Mouse (Mus musculus) heart, postnatal 10 days (tissue): ENCODE measurements around the gene Nsl1. TPM values are rescaled to one million over a fixed set of nuclear protein-coding genes. Genes with fewer than 3 reads are reported as not detected.
"Not testable (repeated sequence)": the region's sequence is repeated elsewhere in the genome, so short reads cannot be mapped to it uniquely, and the experiment has no call there.

Experiments
- DNase-seq, 2 experiments: peaks; one replicate each; pipeline ENCODE4 v3.0.0; 2021
- intact Hi-C: fragments of 180-260 bp; cut with DNase I; formaldehyde crosslinking; loops from one replicate; pipeline ENCODE4 v1.15.1; 2025
- total RNA-seq, 2 experiments: library from RNA; stranded (reverse); gene quantifications; 2 replicates each; pipeline ENCODE4 v1.2.3; 2021

Nsl1 gene
- 1 to 10 TPM; 2.3 to 2.7 TPM for total RNA-seq

GRCm38 (mm10) chr1:191062781-191063485 is at the start of gene Nsl1, which contains the start of gene Tatdn3:
TSS of gene Nsl1 (plus strand) at chr1:191063012.
TSS of gene Tatdn3 (minus strand) at chr1:191062932.
- intact Hi-C loops: loop anchor here (1.0 kb wide), 1 partner anchor 36 kb away; no protein-coding TSS in a partner anchor
- peak; percentile 94 to 96 for DNase-seq

DNA sequence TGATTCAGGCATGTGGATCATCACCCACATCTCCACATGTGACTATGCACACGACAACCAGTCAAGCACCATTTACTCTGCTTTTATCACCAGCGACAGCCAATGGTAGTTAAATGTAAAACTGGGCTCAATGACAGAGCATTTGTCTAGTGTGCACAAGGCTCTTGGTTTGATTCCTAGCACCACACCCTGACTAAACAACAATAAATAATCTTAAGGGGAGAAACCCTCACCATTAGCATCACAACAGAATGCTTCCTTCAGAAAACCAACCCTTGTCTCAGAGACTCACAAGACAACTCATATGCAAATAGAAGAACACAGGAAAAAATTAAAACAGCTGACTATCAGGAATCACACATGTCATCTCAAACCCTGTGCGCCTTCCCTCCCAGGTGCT is 48.5 kb upstream of the Nsl1 start:
- intact Hi-C loops: loop anchor here (5.0 kb wide), 1 partner anchor 118 kb away; no protein-coding TSS in a partner anchor
- DNase-seq: no peak

DNA sequence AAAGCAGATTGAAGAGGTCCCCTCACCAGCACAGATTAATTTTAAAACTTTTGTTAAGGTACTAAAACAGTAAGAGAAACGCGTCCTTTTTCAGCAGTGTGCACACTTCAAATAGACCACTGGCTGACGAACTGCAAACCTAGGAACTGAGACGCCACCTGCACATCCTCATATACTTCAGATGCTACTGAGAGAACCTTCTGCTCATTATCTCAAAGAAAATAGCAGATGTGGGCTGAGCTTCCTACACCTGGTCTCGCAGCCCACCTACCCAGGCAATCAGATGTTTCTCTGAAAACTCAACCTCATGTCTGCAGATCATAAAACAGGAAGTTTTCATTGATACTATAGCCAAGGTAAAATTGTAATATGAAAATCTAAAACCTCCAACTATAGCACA is 43.0 kb upstream of the Nsl1 start:
- DNase-seq: no peak
- intact Hi-C loops: no loop called here

DNA sequence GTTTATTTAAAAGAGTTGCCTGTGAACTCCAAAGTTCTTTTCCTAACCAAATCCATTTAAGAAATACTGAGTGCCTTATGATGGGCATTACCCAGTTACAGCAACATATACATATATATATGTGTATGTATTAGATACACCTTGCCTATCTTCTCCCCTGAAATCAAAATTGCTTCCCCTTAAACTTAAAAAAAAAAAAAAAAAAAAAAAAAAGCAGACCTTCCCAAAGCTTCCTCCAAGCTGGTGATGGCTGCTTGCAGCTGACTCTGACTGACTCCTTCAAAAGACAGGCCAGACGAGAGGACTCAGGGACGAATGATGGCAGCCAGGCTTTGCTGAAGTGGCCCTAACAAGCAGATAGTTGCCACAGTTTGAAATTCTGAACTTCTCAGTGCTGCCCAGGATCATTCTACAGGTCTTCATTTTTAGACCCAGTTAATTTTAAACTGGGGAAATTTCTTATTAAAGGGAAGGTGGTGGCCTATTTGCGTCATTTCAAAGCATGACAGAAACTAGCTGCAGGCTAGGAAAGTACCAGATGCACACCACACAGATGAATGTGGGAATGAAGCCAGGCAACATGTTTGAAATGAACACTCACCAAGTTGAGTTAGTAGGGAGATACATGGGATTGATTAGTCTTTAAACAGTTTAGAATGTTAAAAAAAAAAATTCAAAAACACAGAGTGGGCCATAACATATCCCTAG is 42.4 kb upstream of the Nsl1 start:
- DNase-seq: no peak
- intact Hi-C loops: no loop called here

DNA sequence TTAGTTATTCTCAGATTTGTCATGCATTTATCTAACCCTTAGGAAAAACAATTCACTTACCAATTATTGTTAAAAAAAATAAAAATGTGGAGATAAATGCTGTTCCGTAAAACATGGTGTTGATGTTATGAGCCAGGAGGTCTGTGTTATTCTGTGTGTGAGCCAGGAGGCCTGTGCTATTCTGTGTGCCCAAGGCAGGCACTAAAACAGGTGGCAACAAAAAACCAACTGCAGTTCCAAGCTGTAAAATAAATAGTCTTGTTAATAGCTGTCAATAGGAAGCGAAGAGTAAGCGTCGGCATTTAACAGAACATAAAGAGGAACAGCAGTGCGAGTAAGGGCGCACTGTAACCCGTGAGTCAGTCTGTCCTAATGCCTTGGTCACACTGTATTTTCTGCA is 41.8 kb upstream of the Nsl1 start:
- intact Hi-C loops: no loop called here
- no peak for DNase-seq

DNA sequence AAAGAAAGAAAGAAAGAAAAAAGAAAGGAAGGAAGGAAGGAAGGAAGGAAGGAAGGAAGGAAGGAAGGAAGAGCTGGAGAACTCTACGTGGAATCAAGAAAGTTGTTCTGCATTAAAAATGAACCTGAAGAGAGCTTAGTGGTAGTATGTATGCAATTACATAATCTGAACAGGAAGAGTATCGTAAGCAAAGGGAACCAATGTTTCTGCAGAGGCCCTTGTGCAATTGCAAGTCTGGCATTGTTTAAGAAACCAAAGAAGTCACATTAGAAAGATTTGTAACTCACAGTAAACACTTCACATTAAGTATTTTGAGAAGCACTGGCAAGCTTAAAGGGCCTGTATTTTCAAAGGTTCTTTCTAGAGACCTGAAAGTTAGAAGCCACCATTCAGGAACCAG is 39.7 kb upstream of the Nsl1 start:
- intact Hi-C loops: no loop called here
- no peak for DNase-seq

DNA sequence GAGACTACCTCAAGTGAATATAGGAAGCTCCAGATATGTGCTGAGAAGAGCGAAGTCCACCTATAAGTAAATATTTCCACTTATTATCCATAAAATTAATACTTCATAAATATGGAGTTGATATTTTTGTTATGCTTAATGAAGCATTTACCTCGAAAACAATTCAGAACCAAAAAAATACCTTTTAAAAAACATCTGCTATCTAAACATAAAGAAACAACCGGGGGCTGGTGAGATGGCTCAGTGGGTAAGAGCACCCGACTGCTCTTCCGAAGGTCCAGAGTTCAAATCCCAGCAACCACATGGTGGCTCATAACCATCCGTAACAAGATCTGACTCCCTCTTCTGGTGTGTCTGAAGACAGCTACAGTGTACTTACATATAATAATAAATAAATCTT is 39.0 kb upstream of the Nsl1 start:
- intact Hi-C loops, DNase-seq: not testable (repeated sequence)

DNA sequence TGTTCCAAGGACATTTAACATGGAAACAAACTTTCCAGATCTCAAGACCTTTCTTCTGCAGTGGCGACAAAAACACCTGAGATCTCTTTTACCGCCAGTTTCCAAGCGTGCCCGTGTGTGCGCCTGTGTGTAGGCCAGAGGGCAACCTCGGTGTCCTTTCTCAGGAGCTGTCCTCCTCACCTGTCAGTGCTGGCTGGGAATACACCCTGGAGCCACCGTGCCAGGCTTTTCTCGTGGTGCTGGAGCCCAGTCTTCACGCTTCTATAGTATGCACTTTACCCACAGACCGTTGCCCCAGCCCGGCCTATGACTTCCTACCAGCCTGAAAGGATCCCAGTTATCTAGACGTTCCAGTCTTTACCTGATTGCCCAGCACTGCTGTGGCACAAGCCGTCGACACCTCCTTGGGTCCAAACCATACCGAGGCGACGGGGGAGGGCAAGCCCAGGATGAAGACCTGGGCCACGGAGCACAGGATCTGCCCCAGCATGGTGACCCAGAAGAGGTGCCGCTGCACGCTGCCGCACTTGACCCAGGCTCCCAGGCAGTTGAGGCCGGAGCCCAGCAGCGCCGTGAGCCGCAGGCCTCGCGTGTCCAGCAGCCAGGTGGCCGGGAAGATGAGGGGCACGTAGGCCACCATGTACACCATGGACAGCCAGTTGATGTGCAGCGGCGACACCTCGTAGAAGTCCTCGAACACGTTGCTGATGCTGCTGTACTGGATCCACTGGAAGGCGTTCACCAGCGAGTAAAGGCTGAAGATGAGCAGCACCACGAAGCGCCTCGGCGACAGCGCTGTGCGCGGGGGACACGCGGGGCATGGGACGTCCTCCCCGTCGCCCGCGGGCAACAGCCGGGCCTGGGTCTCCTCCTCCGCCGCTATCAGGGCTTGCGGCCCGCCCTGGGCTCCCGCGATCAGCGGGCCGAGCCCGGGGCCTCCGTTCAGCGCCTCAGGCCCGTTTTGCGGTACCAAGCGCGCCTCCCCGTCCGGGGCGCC is 37.5 kb upstream of the Nsl1 start:
- intact Hi-C loops: no loop called here

DNA sequence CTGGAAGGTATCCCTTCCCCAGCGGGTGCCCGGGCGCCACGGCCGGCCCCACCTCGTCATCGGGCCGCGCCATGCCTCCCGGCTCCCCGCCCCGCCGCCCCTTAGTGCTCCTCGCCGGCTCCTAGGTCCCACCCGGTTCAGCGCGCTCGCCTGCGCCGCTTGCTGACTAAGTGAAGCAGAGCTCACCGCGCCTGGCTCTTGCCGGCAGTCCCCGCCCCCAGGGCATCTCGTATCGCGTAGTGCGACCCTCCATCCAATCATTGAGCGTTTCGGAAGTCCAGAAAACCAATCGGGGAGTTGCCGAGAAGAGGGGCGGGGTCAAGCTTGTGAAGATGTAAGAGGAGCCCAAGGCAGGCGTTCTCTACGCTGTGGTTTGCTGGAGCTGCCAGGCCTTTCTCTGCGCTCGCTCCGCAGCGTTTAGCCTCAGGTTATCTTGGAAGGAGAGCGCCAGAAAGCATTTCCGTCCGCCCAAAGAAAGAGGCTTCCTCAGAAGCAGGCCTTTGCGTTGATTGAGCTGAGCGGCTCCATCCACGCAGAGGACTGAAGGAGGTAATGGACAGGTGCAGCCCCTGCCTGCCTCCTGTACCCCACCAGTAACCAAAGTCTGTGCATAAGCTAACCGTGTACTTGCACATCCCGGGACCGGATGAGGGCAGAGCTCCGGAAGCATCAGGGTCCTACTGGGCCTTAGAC is 36.6 kb upstream of the Nsl1 start, which contains the start of gene Flvcr1:
Flvcr1 (minus strand) TSS at position 138 of the 693 bp plus-strand sequence.
- peak; percentile 99 for DNase-seq
- intact Hi-C loops: no loop called here

More for the DNA sequence above, 37.5 kb upstream of the Nsl1 start:
- peak; percentile 24 to 28 for DNase-seq

DNA sequence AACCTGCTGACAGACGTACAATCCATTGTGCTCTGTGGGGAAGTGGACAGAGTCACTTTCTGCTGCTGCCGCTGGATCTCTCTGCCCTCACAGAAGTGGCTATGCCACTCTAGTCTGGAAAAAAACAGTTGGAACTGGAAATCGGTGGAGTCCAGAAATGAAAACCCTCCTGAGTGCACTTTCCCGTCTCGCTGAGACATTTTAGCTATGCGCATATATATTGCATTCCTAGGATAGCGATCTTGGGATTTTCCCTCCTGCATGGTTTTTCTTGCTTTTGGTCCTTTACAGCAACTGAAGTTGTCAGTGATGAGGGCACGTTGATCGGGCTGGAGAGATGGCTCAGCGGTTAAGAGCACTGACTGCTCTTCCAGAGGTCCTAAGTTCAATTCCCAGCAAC is 32.6 kb upstream of the Nsl1 start:
- intact Hi-C loops: no loop called here
- no peak for DNase-seq

DNA sequence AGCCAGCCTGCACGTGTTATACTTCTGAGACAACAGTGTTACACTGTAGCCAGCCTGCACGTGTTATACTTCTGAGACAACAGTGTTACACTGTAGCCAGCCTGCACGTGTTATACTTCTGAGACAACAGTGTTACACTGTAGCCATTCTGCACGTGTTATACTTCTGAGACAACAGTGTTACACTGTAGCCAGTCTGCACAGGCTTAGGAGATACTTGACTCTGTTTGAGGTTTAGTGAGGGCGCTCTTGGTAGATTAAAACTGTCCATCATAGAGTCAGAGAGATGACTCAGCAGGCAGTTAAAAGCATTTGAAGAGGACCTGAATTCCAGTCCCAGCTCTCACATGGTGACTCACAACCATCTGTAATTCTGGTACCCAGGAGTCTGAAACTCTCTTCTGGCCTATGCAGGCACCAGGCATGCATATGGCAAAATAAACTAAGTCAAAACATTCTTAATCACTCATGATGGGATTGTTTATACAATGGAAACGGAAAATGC is 31.8 kb upstream of the Nsl1 start:
- intact Hi-C loops, DNase-seq: not testable (repeated sequence)

DNA sequence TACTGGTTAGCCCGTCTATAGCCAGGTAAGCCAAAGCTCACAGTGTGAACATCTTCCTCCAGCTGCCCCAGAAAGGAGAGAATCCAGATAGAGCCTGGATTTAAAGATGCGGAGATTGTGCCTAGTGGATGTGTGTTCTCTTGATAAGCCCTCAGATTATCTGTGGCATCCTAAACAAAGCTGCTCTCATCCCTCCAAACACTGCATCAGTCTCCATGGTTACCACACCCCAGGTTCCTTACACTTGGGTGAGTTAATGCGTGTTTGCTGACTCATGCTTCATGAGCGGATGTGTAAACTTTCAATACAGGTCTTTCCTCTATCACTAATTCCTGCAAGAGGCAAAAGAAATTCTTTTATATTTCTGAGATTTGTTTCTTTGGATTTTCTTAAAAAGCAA is 27.2 kb upstream of the Nsl1 start:
- DNase-seq: no peak
- intact Hi-C loops: no loop called here

- intact Hi-C loops: no loop called here
- no peak for DNase-seq
These were observed 26.1 kb upstream of the Nsl1 start, which contains the start of gene Spata45 for GRCm38 (mm10) chr1:191036554-191037334. TSS of gene Spata45 (plus strand) at chr1:191036639.

- DNase-seq: no peak
- intact Hi-C loops: no loop called here
These were observed 24.8 kb upstream of the Nsl1 start for GRCm38 (mm10) chr1:191037999-191038398.

- DNase-seq: no peak
- intact Hi-C loops: no loop called here
These were observed 21.5 kb upstream of the Nsl1 start for GRCm38 (mm10) chr1:191041352-191041751.

GRCm38 (mm10) chr1:191042106-191042505 is 20.7 kb upstream of the Nsl1 start:
- no peak for DNase-seq
- intact Hi-C loops: no loop called here

DNA sequence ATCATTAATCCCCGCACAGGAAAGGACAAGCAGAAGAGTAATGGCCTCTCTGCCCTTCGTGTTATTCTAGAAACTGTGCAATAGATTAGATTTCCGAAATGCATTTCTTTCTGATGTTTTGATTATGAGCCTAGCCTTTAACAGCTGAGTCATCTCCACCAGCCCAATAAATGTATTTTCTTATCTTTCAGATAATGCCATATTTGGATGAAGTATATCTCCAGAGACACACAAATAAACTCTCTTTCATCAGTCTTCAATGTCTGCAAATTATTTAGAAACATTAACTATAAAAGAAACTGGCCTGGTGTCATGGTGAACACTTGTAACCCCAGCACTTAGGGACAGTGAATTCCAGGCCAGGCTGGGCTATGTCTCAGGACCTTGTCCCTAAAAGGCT is 20.1 kb upstream of the Nsl1 start:
- intact Hi-C loops: no loop called here
- DNase-seq: no peak

- DNase-seq: no peak
- intact Hi-C loops: no loop called here
These were observed 17.5 kb upstream of the Nsl1 start for GRCm38 (mm10) chr1:191045264-191045663.

DNA sequence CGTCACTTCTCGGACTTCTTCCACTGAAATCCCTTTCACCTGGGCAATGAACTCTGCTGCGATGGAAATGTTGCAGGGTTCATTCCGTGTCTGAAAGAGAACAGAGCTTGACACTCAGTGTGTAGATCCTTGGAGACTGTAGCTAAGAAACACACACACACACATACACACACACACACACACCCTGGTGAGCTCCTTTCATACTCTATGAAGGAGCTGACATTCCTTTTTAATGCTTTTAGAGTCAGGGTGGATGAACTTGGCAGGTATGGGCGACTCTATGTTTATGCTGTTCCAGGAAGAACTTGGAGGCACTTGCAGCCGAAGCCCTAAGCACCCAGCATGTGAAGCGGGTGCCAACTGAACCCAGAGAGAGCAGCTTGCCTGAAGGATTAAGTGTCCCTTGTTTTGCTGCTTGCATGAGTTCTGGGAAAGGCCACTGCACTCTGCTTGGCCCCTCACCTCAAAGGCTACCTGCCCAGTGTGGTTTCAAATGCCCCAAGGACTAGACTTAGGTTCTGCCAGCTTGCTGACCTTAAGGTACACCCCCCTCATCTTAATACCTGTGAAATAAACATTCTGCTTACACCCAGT is 16.5 kb upstream of the Nsl1 start:
- DNase-seq: no peak
- intact Hi-C loops: no loop called here
